9 mouse cellular contexts compared by ENCODE assay signal in the genomic region with DNA sequence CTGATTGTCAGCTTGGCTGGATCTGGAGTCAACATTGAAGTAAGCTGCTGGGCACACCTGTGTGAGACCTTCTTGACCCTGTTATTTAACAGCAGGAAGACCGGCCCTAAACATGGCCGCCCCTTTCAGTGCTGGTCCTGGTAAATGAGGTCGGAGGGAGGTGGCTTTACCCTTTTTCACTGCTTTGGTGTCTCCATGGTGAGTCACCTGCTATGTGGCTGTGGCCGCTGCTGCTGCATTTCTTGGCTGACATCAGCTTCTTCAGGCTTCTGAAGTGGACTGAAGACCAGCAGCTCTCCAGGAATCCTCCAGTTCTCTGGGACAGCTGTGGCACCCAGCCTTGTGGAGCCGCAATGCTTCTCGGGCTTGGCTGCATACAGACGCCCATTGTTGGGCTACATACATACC. TPM values are rescaled to one million over a fixed set of nuclear protein-coding genes. Genes with fewer than 3 reads are reported as not detected.
DNase-seq lines count a peak whose midpoint lies in the region; ATAC-seq and TF ChIP-seq lines count a peak whose summit lies in the region.
"Had no signal": no experiment of that assay in that cellular context is flagged by ENCODE, and none has a peak within 500 bp of the region (broad histone marks: within the 10 kb centered on the region; RNA-seq: fewer than 3 reads in every experiment).

No protein-coding gene starts in this region.

- no peak for DNase-seq in kidney, postnatal 0 days (ENCODE audit: low spot score)
- DNase-seq in kidney, adult 11 months: no peak
- no peak for DNase-seq in forebrain, embryonic 10.5 days (ENCODE audit: extremely low spot score, low spot score)
- DNase-seq in limb, embryonic 11.5 days (ENCODE audit: low spot score): peak; percentile 45
- DNase-seq in T-cell, adult 2 months (ENCODE audit: low spot score): no peak
- no peak for DNase-seq in adipocyte (ENCODE audit: low spot score)
- DNase-seq in cerebellum, postnatal 4 days (ENCODE audit: low spot score in 2 of 2): no peak
- DNase-seq: right cerebral cortex, adult 18-20 months had no signal

- WGBS in kidney, postnatal 0 days: 61% methylated on average over 7 of the region's 7 CpGs
- WGBS in forebrain, embryonic 10.5 days: 60% methylated on average over 7 of the region's 7 CpGs
- 61% methylated on average over 7 of the region's 7 CpGs for WGBS in limb, embryonic 11.5 days
- 38% methylated on average over 7 of the region's 7 CpGs for WGBS in neural tube, embryonic 15.5 days

- no peak for ATAC-seq in kidney, postnatal 0 days (replicated peaks; ENCODE audit: low FRiP score, low read depth)
- peak; percentile 32; the same call in 1 of the 2 replicates for ATAC-seq in limb, embryonic 11.5 days (ENCODE audit: insufficient number of reproducible peaks, low FRiP score, low TSS enrichment, low read depth)
- peak; percentile 54; the same call in 1 of the 2 replicates for ATAC-seq in neural tube, embryonic 15.5 days (ENCODE audit: low FRiP score)

- no peak overlapping the region for H3K4me2 ChIP-seq in kidney, postnatal 0 days (ENCODE audit: low read length)
- H3K4me2 ChIP-seq in limb, embryonic 11.5 days (ENCODE audit: low read depth, severe bottlenecking): peak overlapping the region; percentile 16; the same call in 1 of the 2 replicates
- H3K4me2 ChIP-seq in neural tube, embryonic 15.5 days: 0 out of 2 replicates have a peak overlapping the region, but pooled peaks have one; percentile 2

- H3K9ac ChIP-seq in kidney, postnatal 0 days (ENCODE audit: low read depth, low read length): no peak overlapping the region
- no peak overlapping the region; the same call in 1 of the 2 replicates for H3K9ac ChIP-seq in limb, embryonic 11.5 days (ENCODE audit: low read length)
- H3K9ac ChIP-seq in neural tube, embryonic 15.5 days (replicated peaks): no peak overlapping the region

- H3K9me3 ChIP-seq in kidney, postnatal 0 days (replicated peaks; ENCODE audit: low read length): no peaks in the 10 kb centered on the region
- H3K9me3 ChIP-seq in forebrain, embryonic 10.5 days: no peaks in the 10 kb centered on the region
- no peaks in the 10 kb centered on the region for H3K9me3 ChIP-seq in limb, embryonic 11.5 days (ENCODE audit: control insufficient read depth, low read length)
- no peaks in the 10 kb centered on the region for H3K9me3 ChIP-seq in neural tube, embryonic 15.5 days (replicated peaks)

- H3K4me1 ChIP-seq in kidney, postnatal 0 days (replicated peaks; ENCODE audit: insufficient read depth, low read length): peaks cover 12% of the 10 kb centered on the region
- H3K4me1 ChIP-seq in forebrain, embryonic 10.5 days: peaks cover 32% of the 10 kb centered on the region
- peaks cover 6% of the 10 kb centered on the region; the same call in 1 of the 2 replicates for H3K4me1 ChIP-seq in limb, embryonic 11.5 days (ENCODE audit: control insufficient read depth, insufficient read depth, low read length)
- 0 out of 2 replicates have a peak, but pooled peaks cover 5% of the 10 kb centered on the region for H3K4me1 ChIP-seq in neural tube, embryonic 15.5 days

- H3K4me3 ChIP-seq in kidney, postnatal 0 days (replicated peaks; ENCODE audit: low read depth, low read length): no peak overlapping the region
- H3K4me3 ChIP-seq in forebrain, embryonic 10.5 days: no peak overlapping the region
- no peak overlapping the region for H3K4me3 ChIP-seq in limb, embryonic 11.5 days (ENCODE audit: low read depth, low read length)
- no peak overlapping the region for H3K4me3 ChIP-seq in neural tube, embryonic 15.5 days (replicated peaks)

- H3K27ac ChIP-seq in kidney, postnatal 0 days: peak overlapping the region; percentile 83
- peak overlapping the region; percentile 75 for H3K27ac ChIP-seq in forebrain, embryonic 10.5 days
- peak overlapping the region; percentile 85 for H3K27ac ChIP-seq in limb, embryonic 11.5 days (replicated peaks; ENCODE audit: low read depth, low read length)
- H3K27ac ChIP-seq in neural tube, embryonic 15.5 days (replicated peaks): peak overlapping the region; percentile 75

- no peaks in the 10 kb centered on the region for H3K36me3 ChIP-seq in kidney, postnatal 0 days (ENCODE audit: insufficient read depth, low read length)
- H3K36me3 ChIP-seq in forebrain, embryonic 10.5 days (replicated peaks): no peaks in the 10 kb centered on the region
- no peaks in the 10 kb centered on the region for H3K36me3 ChIP-seq in limb, embryonic 11.5 days (ENCODE audit: control insufficient read depth, insufficient read depth, low read length)
- no peaks in the 10 kb centered on the region for H3K36me3 ChIP-seq in neural tube, embryonic 15.5 days

- no peaks in the 10 kb centered on the region for H3K27me3 ChIP-seq in kidney, postnatal 0 days (ENCODE audit: insufficient read depth, low read length)
- H3K27me3 ChIP-seq in forebrain, embryonic 10.5 days (ENCODE audit: poor library complexity, severe bottlenecking): no peaks in the 10 kb centered on the region
- H3K27me3 ChIP-seq in limb, embryonic 11.5 days (ENCODE audit: control insufficient read depth, insufficient read depth, low read length): no peaks in the 10 kb centered on the region
- no peaks in the 10 kb centered on the region for H3K27me3 ChIP-seq in neural tube, embryonic 15.5 days (replicated peaks)

- TF ChIP-seq CTCF in kidney, postnatal 0 days (IDR thresholded peaks at IDR 0.05; ENCODE audit: low read depth): no peak

RNA-seq across cellular contexts. Expression of a gene that starts 8.2 kb away (rescaled TPM):
- 41.5 and 42.8 TPM in 2 replicates for polyA plus RNA-seq in kidney, postnatal 0 days (2015; fragmentation: Nextera tagmentation; extraction: Ambion mirVana)
- polyA plus RNA-seq in forebrain, embryonic 10.5 days (2016; fragmentation: Nextera tagmentation; extraction: Ambion mirVana): 46.8 and 52.6 TPM in 2 replicates
- polyA plus RNA-seq in limb, embryonic 11.5 days (2014; fragmentation: Nextera tagmentation; extraction: Ambion mirVana): 30.9 and 32.7 TPM in 2 replicates
- polyA plus RNA-seq in neural tube, embryonic 15.5 days (2015; fragmentation: Nextera tagmentation; extraction: Ambion mirVana): 42.6 and 44.1 TPM in 2 replicates

RNA-seq across cellular contexts. Expression of a gene that starts 13.5 kb away (rescaled TPM):
- polyA plus RNA-seq in kidney, postnatal 0 days (2015; fragmentation: Nextera tagmentation; extraction: Ambion mirVana): 0.91 and 1.2 TPM in 2 replicates
- polyA plus RNA-seq in forebrain, embryonic 10.5 days (2016; fragmentation: Nextera tagmentation; extraction: Ambion mirVana): not detected in 2 replicates
- polyA plus RNA-seq in limb, embryonic 11.5 days (2014; fragmentation: Nextera tagmentation; extraction: Ambion mirVana): not detected in 2 replicates
- polyA plus RNA-seq in neural tube, embryonic 15.5 days (2015; fragmentation: Nextera tagmentation; extraction: Ambion mirVana): 26.1 TPM in 1 of 2 replicates, not detected in the other

RNA-seq across cellular contexts. Expression of a gene that starts 26.4 kb away (rescaled TPM):
- 51.4 and 57.1 TPM in 2 replicates for polyA plus RNA-seq in kidney, postnatal 0 days (2015; fragmentation: Nextera tagmentation; extraction: Ambion mirVana)
- polyA plus RNA-seq in forebrain, embryonic 10.5 days (2016; fragmentation: Nextera tagmentation; extraction: Ambion mirVana): 12.6 and 12.7 TPM in 2 replicates
- polyA plus RNA-seq in limb, embryonic 11.5 days (2014; fragmentation: Nextera tagmentation; extraction: Ambion mirVana): 11.2 and 12.6 TPM in 2 replicates
- polyA plus RNA-seq in neural tube, embryonic 15.5 days (2015; fragmentation: Nextera tagmentation; extraction: Ambion mirVana): 12.0 and 16.2 TPM in 2 replicates

RNA-seq across cellular contexts. Expression of a gene that starts 30.6 kb away (rescaled TPM):
- 0.30 TPM in 1 of 2 replicates, not detected in the other for polyA plus RNA-seq in kidney, postnatal 0 days (2015; fragmentation: Nextera tagmentation; extraction: Ambion mirVana)
- polyA plus RNA-seq in forebrain, embryonic 10.5 days (2016; fragmentation: Nextera tagmentation; extraction: Ambion mirVana): 0.23 and 0.35 TPM in 2 replicates
- polyA plus RNA-seq in limb, embryonic 11.5 days (2014; fragmentation: Nextera tagmentation; extraction: Ambion mirVana): 0.92 and 1.0 TPM in 2 replicates
- polyA plus RNA-seq in neural tube, embryonic 15.5 days (2015; fragmentation: Nextera tagmentation; extraction: Ambion mirVana): not detected in 2 replicates

RNA-seq across cellular contexts. Expression of a gene that starts 30.7 kb away (rescaled TPM):
- 19.6 and 24.6 TPM in 2 replicates for polyA plus RNA-seq in kidney, postnatal 0 days (2015; fragmentation: Nextera tagmentation; extraction: Ambion mirVana)
- polyA plus RNA-seq in forebrain, embryonic 10.5 days (2016; fragmentation: Nextera tagmentation; extraction: Ambion mirVana): 21.0 and 21.5 TPM in 2 replicates
- polyA plus RNA-seq in limb, embryonic 11.5 days (2014; fragmentation: Nextera tagmentation; extraction: Ambion mirVana): 45.0 and 50.9 TPM in 2 replicates
- polyA plus RNA-seq in neural tube, embryonic 15.5 days (2015; fragmentation: Nextera tagmentation; extraction: Ambion mirVana): 3.7 and 16.9 TPM in 2 replicates
